Mouse (Mus musculus) ES-E14 (cell line): Measurements from ENCODE around the gene Bclaf3.

Experiments
- CHD2 ChIP-seq: IDR thresholded peaks from 2 replicates; pipeline ENCODE4 v1.6.1; 2014; ENCODE audit warnings: mild to moderate bottlenecking, low read depth, low read length, inconsistent platforms
- HCFC1 ChIP-seq: IDR thresholded peaks from 2 replicates; pipeline ENCODE4 v1.6.1; 2012; ENCODE audit warnings: low read length, inconsistent platforms, borderline replicate concordance; ENCODE audit not compliant: insufficient read depth
- MAFK ChIP-seq: IDR thresholded peaks from 2 replicates; pipeline ENCODE4 v1.6.1; 2014; ENCODE audit warnings: mild to moderate bottlenecking, low read depth, low read length, inconsistent platforms; ENCODE audit not compliant: insufficient read depth

- TF ChIP-seq MAFK (no peak), HCFC1 (no peak), CHD2 (no peak)
These were observed 99.9 kb downstream of the Bclaf3 start for GRCm38 (mm10) chrX:159626208-159626906.
